Mouse (Mus musculus): ENCODE results near the gene Rpl27.
"Not testable (repeated sequence)": the region's sequence is repeated elsewhere in the genome, so short reads cannot be mapped to it uniquely, and the experiment has no call there.

Rpl27 gene

DNA sequence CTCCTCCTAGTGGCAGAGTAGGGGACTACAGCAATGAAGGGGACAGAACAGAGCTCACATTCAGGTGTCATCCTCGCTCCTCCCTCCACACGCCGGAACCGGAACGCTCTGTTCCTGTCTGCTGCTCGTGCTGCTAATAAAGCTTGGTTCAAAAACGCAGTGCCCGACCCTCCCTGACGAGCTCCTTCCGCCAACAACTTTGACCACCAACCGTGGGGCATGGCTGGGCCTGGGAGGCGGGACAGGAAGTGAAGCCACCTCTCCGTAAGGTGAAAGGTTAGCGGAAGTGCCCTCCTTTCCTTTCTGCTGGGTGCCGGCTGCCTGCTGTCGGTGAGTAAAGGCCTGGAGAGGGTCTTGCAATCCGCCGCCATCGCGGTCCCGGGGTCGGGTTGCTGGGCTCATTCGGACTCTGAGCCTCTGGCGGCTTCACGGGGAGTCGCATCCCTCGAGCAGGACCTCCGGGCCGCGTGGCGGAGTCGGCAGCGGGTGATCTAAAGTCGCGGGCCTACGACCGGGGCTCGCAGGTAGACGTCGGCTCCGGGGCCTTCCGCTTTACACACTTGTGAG lies at the start of gene Rpl27:
Rpl27 (plus strand) TSS at position 172 of the 567 bp plus-strand sequence.
- peak; percentile 98 for DNase-seq

DNA sequence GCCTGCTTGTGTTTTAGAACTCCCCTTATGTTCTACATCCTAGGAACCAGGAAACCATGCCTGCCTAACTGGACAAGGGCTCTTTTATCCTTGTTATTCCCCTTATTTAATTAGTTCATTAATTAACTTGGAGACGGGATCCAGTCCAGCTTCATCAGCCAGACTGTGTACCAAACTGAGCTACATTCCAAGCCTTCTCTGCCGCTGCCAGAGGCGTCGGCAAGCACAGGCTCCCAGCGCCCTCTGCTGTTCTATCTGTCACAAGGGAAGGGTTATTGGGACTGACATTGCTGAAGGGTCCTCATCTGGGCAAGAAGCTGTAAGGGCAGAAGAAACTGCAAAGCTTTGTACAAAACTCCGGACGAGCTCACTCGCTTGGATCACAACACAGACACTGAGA lies 47.0 kb upstream of the Rpl27 start:
- DNase-seq, result peak; percentile 77

DNA sequence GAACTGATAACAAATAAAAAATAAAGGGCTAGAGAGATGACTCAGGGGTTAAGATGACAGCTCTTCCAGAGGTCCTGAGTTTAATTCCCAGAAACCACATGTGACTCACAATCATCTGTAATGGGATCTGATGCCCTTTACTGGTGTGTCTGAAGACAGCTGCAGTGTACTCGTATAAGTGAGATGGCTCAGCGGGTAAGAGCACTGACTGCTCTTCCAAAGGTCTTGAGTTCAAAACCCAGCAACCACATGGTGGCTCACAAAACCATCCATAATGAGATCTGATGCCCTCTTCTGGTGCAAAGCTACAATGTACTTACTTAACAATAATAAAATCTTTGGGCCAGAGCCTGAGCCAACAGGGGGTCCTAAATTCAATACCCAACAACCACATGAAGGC lies 26.8 kb upstream of the Rpl27 start:
- no peak for DNase-seq

DNA sequence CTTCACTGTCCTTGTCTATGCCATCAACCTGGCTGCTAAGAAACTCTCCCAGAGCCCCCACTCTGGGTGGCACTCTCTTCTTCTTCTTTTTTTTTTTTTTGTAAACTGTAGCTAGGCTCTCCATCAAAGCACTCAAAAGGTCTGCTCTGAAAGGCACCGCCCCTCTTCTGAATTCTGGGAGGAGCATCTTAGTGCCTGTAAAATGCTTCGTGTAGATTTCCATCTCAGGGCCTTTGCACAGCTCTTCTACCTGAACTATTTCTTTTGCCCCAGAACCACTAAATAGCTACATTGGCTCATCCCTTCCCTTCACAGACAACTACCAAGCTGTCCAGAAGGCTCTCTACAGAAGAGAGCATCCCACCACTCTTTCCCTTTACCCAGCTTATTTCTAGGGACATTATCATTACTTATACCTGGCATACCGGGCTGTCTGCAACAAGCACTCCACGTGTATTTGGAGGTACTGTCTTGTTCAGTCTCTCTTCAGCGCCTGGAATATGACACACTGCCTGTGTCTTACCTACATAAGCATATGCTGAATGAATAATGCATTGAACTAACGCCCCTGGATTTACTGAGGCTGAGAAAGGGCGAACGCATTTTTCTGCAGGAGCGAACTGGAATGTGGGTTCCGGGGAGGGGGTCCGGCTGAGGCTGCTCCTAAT lies 25.5 kb upstream of the Rpl27 start:
- DNase-seq, result no peak

DNA sequence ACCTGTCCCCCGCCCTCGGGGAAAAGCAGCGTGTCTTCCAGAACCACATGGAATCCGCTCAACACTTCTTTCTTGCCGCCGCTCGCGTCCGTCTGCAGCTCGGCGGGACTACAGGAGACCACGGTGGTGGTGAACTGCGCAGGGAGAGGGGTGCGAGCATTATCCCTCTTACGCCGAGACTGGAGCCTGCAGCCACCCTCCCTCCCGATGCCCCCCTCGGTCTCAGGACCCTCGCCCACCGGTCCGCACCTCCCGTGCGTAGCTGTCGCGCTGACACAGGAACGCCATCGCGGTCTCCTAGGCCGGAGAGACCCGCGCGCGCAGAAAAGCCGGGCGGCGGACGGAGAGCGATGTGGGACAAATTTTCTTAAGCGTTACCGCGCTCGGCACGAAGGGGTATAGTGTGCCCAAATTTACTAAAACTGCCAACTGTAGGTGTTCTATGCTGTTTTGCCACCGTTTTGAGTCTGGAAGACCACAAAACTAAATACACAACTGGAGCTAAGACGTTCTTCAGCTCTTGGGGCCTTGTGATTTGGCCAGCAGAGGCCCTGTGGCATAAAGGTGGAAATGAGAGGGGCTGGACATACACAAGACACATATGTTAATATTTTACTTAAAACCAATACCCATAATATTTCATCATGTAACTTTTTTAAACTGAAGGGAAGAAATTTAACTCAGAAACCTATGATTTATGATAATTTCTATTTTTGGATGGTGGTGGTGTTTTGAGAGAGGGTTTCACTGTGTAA lies 24.8 kb upstream of the Rpl27 start, which contains the start of gene Aarsd1:
Aarsd1 (minus strand) TSS at position 515 of the 755 bp plus-strand sequence.
- peak; percentile 76 for DNase-seq

DNA sequence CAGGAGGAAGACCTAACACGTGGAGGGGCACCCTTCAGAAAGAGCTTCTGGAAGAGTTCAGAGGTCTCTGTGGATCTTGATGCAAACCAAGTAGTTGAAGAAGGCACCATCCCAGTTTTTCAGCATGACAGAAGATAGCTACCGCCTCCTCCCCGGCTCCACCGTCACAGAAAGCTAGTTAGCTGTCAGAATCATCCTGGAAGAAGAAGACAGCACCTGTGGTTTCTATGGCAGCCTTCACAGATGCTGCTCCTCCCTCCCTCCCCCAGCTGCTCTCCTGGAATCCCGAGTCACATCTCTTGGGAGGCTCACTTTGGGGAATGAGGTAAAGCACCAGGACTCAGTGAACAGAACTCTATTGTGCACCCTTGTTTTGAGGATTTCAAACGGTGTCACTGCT lies 23.1 kb upstream of the Rpl27 start:
- DNase-seq, result no peak

DNA sequence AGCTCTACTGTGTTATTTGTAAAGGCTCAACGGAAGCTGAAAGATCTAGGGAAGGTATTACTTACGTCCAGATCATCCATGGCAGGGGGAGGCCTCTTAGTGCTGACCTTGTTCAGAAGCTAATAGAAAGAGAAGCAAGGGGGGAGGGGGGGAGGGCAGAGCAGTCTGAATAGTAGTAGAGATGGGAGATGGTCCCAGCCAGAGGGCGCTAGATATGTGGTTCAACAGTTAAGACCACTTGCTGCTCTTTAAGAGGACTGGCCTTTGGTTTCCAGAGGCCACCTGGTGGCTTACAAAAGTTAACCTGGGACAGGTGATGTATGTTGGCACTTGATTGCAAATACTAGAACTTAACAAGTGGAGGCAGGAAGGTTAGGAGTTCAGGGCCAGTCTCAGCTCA lies 22.5 kb upstream of the Rpl27 start:
- no peak for DNase-seq

DNA sequence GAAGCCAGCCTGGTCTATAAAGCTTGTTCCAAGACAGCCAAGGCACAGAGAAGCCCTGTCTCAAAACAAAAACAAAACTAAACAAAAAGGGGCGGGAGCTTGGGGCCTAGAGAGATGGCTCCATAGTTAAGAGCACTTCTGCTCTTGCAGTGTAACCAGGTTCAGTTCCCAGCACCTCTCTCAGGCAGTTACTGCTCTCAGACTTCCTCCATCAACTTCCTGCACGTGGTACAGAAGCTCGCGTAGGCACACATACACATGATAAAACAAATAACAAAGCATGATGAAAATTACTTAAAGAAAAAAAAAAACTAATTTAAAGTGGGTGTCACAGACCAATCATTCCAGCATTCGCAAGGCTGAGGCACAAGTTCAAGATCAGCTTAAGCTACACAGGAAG lies 21.9 kb upstream of the Rpl27 start:
- no peak for DNase-seq

DNA sequence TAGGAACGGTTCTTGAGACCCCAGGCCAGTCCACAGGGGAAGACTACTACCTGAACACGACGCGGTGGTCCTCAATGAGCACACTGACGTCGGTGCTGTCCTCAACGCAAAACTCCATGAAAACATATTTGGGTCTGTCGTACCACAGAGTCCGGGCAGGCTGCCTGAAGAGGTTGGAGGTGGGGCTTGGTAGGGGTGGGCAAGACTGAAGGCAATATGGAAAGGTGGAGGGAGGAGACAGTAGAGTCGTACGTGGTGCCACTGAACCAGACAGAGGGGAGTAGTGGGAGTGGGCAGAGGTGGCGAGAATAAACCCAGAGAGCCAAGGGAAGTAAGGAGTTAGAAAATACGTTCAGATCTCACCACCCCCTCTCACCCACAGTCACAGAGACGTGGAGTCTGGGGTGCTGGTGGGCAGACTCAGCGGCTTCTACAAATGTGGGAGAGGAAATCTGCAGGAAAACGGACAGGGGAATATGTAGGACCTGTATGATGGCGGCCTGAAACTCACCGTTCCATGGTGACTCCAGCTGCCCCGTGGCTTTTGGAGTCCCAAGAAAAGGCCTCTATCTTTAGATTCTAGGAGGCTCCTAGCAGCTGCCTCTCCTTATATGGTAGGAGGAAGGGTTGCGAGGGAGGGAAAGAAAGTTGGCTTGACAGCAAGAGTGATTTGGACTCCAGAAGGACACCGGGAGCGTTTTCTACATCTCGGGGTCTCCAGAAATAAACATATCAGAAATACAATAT lies 17.8 kb upstream of the Rpl27 start, which contains the start of gene Gm27029:
Gm27029 (minus strand) TSS at position 692 of the 747 bp plus-strand sequence.
- peak; percentile 24 for DNase-seq

DNA sequence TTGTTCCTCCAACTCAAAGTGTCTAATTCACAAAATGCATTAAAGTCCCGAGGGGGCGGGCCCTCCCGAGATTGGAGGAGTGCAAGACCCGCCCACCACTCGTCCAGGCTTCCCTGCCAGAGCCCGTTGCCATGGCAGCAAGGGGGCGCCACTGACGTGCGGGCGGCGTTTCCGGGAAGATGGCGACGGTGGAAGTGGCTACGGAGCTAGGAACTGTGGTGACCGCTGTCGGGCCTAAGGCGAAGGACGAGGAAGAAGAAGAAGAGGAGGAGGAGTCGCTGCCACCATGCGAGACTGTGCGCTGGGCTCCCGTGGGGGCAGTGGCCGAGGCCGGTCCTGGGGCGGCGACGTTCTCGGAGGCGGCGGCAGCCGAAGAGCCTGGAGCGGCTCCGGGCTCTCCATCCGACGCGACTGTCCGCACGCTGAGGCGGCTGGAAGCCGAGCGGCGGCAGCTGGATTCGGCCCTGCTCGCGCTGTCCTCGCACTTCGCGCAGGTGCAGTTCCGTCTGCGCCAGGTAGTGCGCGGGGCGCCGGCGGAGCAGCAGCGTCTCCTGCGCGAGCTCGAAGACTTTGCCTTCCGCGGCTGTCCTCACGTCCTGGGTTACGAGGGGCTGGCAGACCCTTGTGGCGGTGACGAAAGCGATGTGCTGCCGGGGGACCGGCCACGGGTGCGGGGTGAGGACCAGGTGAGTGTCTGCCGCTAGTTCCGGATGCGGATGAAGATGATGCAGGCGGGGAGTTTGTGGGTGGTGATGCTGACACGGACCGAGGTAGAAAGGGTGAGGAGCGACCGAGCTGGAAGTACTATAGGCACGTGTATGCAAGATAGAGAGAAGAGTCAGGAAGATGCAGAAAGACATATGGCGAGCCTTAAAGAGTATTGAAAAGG lies 16.9 kb upstream of the Rpl27 start, which contains the start of the genes Rundc1 and Ptges3l:
Rundc1 (plus strand) TSS at position 161 of the 889 bp plus-strand sequence.
Ptges3l (minus strand) TSS at position 409 of the 889 bp plus-strand sequence.
- peak; percentile 95 for DNase-seq

DNA sequence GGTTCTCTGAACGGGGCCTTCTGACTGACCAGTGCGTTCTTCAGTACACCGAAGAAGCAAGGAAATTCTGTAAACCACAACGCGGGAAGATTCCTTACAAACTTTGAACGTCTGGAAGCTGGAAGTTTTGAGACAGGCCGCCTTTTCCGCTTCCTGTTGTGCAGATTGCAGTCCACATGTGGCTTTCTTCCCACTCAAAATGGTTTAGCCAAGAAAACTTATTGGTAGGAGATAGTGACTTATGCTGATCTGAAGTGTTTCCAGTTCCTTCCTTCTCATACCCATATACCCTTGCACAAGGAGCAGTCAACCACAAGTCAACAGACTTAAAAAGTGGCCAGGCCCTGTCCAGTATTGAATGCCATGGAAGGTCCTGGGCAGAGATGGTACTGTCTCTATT lies 15.9 kb upstream of the Rpl27 start:
- DNase-seq, result no peak

DNA sequence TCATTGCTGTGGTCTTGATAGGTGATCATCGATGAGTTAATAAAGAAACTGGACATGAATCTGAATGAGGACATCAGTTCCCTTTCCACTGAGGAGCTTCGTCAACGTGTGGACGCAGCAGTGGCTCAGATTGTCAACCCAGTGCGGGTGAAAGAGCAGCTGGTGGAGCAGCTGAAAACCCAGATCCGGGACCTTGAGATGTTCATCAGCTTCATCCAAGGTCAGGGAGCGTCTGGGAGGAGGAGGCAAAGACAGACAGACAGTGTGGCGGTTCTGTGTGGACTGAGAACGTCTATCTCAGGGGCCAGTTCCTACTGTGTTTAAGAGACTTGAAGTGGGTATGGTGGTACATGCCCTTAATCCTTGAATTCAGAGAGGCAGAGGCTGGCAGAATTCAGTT lies 10.8 kb upstream of the Rpl27 start:
- no peak for DNase-seq

DNA sequence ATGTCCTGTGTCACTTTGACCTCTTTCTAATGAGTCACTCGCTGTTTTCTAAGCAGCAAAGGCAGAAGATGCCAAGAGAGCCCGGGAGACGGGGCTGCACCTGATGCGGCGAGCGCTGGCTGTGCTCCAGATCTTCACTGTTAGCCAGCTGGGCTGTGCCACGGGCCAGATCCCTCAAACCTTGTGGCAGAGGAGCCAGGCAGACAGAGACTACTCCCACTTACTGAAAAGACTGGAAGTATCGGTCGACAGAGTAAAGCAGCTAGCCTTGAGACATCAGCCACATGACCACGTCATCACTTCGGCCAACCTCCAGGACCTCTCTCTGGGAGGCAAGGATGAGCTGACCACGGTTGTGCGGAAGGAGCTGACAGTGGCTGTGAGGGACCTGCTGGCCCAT lies 8.7 kb upstream of the Rpl27 start:
- no peak for DNase-seq

DNA sequence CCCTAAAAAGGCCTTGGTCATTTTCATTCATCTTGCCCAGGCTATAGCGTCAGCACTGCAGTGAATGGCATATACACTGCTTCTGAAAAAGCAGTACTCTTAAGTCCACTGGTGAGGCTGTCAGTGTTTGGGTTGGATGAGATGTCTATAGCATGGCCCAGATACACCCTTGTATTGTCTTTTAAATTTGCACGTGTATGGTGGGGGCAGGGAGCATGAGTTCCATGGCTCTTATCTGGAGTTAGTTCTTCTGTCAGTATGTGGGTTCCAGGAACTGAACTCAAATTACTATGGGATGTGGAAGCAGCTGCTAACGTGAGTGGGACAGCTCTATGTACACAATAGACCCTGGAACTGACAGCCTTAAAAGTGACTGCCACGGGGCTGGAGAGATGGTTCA lies 6.3 kb upstream of the Rpl27 start:
- no peak for DNase-seq

DNA sequence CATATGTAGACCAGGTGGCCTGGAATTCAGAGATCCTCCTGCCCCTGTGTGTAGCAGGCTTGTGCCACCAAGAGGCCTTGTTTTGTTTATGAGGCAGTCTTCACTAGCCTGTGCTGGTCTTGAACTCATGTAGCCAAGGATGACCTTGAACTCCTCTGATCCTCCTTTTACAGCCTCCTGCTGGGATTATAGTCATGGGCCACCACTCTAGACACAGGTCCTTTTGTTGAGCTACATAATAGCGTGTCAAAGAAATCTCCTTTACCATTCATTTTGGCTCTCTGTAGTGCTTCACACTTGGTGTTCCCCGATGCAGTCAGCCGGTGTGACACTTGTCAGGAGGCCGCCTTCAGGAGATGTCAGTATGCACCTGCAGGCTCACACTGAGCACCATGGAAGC lies 5.2 kb upstream of the Rpl27 start:
- DNase-seq, result no peak

DNA sequence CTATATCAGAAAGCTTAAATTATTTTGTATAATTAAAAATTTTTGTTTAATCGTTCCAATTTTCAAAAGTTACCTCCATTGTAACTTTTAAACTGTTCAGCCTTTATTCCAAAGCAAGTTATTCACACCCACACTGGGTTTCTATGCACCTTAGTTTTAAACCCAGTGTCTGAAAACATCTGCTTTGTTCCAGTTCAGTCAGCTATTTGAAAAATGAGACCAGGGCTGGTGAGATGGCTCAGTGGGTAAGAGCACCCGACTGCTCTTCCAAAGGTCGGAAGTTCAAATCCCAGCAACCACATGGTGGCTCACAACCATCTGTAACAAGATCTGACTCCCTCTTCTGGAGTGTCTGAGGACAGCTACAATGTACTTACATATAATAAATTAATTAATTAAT lies 4.1 kb upstream of the Rpl27 start:
- not testable (repeated sequence) for DNase-seq

DNA sequence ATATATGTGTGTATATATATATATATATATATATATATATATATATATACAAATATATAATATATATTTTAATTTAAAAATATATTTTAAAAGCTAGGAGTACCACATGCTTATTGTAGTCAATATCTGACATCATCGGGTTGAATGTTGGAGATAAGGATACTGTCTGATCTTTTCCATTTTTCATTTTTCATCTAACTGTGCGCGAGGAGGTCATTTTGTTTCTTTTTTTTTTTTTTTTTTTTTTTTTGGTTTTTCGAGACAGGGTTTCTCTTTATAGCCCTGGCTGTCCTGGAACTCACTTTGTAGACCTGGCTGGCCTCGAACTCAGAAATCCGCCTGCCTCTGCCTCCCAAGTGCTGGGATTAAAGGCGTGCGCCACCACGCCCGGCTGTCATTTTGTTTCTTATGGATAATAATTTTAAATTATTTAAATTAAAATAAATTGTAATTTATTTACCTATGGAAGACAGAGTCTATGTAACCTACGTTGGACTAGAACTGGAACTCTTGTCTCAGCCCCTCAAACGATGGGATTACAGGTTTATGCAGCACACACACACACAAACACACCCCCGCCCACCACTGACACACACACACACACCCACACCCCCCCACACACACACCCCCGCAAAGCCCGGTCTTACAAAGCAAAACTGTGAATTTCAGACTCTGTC lies 510 bp upstream of the Rpl27 start:
- not testable (repeated sequence) for DNase-seq

DNA sequence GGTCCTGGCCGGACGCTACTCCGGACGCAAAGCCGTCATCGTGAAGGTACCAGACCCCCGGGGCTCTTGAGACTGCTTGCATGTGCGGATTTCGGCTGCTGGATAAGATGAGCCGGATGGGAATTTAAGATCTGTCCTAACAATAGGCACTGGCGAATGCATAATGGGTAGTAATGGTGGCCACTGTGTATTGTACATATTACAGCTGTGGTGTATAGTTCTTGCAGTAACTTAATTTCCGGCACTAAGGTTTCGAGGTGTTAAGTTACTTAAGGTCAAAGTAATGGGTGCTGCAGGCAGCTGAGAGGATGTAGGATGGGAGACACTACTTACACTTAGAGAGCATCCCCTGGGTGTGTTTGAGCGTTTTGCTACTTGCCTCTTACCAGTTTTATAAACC lies 662 bp downstream of the Rpl27 start:
- no peak for DNase-seq

DNA sequence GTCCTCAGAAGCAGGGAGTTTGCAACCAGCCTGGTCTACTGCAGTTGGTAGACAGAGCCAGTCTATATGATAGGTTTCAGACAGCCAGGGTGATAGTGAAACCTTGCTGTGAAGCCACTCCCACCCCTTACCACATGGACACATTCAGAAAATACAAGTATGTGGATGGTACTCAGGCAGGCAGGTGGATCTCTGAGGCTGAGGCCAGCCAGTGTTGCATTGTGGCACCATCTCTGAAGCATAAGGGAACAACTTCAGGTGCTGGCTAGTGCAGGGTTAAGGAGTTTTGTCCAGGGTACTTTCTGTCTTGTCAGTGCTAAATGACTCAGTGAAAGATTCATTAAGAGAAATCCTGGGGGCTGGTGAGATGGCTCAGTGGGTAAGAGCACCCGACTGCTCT lies 4.2 kb downstream of the Rpl27 start:
- no peak for DNase-seq

DNA sequence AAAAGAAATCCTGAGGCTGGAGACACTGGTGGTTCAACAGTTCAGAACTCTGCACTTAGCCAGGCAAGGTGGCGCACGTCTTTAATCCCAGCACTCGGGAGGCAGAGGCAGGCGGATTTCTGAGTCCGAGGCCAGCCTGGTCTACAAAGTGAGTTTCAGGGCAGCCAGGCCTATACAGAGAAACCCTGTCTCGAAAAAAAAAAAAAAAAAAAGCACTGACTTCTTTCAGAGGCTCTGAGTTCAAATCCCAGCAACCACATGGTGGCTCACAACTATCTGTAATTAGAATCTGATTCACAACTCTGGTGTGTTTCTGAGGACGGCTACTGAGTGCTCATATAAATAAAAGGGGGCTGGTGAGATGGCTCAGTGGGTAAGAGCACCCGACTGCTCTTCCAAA lies 4.8 kb downstream of the Rpl27 start:
- DNase-seq, result not testable (repeated sequence)

DNA sequence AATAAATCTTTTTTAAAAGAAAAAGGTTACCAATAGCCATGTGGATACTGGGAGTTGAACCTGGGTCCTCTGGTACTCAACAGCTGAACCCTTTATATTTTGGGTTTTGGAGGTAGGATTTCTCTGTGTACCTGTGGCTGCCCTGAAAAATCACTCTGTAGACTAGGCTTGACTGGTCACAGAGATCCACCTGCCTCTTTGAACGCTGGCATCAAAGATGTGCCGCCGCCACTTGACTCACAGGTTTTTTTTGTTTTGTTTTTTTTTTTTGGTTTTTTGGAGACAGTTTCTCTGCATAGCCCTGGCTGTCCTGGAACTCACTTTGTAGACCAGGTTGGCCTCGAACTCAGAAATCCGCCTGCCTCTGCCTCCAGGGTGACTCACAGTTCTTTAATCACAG lies 5.7 kb downstream of the Rpl27 start:
- no peak for DNase-seq

Measured in kidney, adult 11 months (tissue).